Mouse (Mus musculus) liver, postnatal 0 days (tissue): ENCODE data around the gene Gm20388. TPM values are rescaled to one million over a fixed set of nuclear protein-coding genes. Genes with fewer than 3 reads are reported as not detected.

Experiments
- ATAC-seq: fragments of 200-750 bp; cut with Nextera tagmentation; 2 replicates; pipeline ENCODE4 v1.8.0; 2017; ENCODE audit warnings: mild to moderate bottlenecking, moderate library complexity
- DNase-seq: peaks from one replicate; pipeline ENCODE4 v3.0.0-alpha.2; 2016
- H3K27ac ChIP-seq: fragments of 300-500 bp; sonication (generic); 2 replicates; pipeline ENCODE4 v1.5.1; 2014; ENCODE audit warnings: antibody characterized with exemption, moderate library complexity, mild to moderate bottlenecking, low read depth
- H3K27me3 ChIP-seq: fragments of 300-500 bp; sonication (generic); 2 replicates; pipeline ENCODE4 v1.6.1; 2014; ENCODE audit warnings: low read length, control low read depth, mixed read lengths; ENCODE audit not compliant: insufficient read depth
- H3K36me3 ChIP-seq: fragments of 300-500 bp; sonication (generic); replicated peaks from 2 replicates; pipeline ENCODE4 v1.6.1; 2014; ENCODE audit warnings: mild to moderate bottlenecking, control low read depth, low read length, moderate library complexity, mixed read lengths; ENCODE audit not compliant: insufficient read depth
- H3K4me1 ChIP-seq: fragments of 300-500 bp; sonication (generic); 2 replicates; pipeline ENCODE4 v1.6.1; 2014; ENCODE audit warnings: antibody characterized with exemption, mild to moderate bottlenecking, control low read depth; ENCODE audit not compliant: insufficient read depth
- H3K4me2 ChIP-seq: fragments of 300-500 bp; sonication (generic); 2 replicates; pipeline ENCODE4 v1.6.1; 2014; ENCODE audit warnings: low read depth, mild to moderate bottlenecking, low read length, moderate library complexity, mixed read lengths
- H3K4me3 ChIP-seq: fragments of 300-500 bp; sonication (generic); 2 replicates; pipeline ENCODE4 v1.5.1; 2014; ENCODE audit warnings: low read depth, low read length
- H3K9ac ChIP-seq: fragments of 300-500 bp; sonication (generic); replicated peaks from 2 replicates; pipeline ENCODE4 v1.6.1; 2014; ENCODE audit warnings: mild to moderate bottlenecking, moderate library complexity
- H3K9me3 ChIP-seq: fragments of 300-500 bp; sonication (generic); 2 replicates; pipeline ENCODE4 v1.6.1; 2016; ENCODE audit warnings: mild to moderate bottlenecking, control low read depth, low read length, mixed read lengths
- CTCF ChIP-seq: sonication (generic); IDR thresholded peaks from 2 replicates; pipeline ENCODE4 v1.5.1; 2016; ENCODE audit warnings: antibody characterized with exemption, low read depth
- EP300 ChIP-seq: IDR thresholded peaks from 2 replicates; pipeline ENCODE4 v1.6.1; 2016; ENCODE audit warnings: antibody characterized with exemption, low read depth, mild to moderate bottlenecking
- WGBS: fragments of 180-500 bp; shearing (Covaris S2); extraction: QIAGEN DNeasy Blood & Tissue Kit; methylation state at CpG from one replicate; pipeline ENCODE4 v1.1.7; 2014; ENCODE audit not compliant: insufficient replicate concordance; 5-methylcytosine and 5-hydroxymethylcytosine counted together
- polyA plus RNA-seq: library from polyadenylated mRNA; unstranded; fragments of >200 nt; fragmentation: Nextera tagmentation; extraction: Ambion mirVana; gene quantifications from 2 replicates; pipeline ENCODE4 v1.2.1, GENCODE M21; 2015

Gm20388 gene
- polyA plus RNA-seq, 1 experiment from 2014 or later = not detected

GRCm38 (mm10) chr8:121013318-121013717 is 1102.7 kb downstream of the Gm20388 start:
- ATAC-seq (no peak), DNase-seq (no peak)
- Histone ChIP-seq H3K4me2 (no peak overlapping the region), H3K27ac (no peak overlapping the region), H3K4me3 (no peak overlapping the region), H3K27me3 (0 out of 2 replicates have a peak, but pooled peaks cover 3% of the 10 kb centered on the region), H3K4me1 (no peaks in the 10 kb centered on the region), H3K9ac (no peak overlapping the region), H3K9me3 (no peaks in the 10 kb centered on the region), H3K36me3 (no peaks in the 10 kb centered on the region)
- 69% methylated on average over 6 of the region's 6 CpGs for WGBS
- TF ChIP-seq EP300 (no peak), CTCF (no peak)

GRCm38 (mm10) chr8:121016621-121017020 is 1106.0 kb downstream of the Gm20388 start:
- H3K9me3 ChIP-seq = no peaks in the 10 kb centered on the region
- ATAC-seq = no peak
- H3K9ac ChIP-seq = no peak overlapping the region
- DNase-seq = no peak
- no peak overlapping the region for H3K27ac ChIP-seq
- no peaks in the 10 kb centered on the region for H3K4me1 ChIP-seq
- H3K36me3 ChIP-seq = no peaks in the 10 kb centered on the region
- 0 out of 2 replicates have a peak, but pooled peaks cover 6% of the 10 kb centered on the region for H3K27me3 ChIP-seq
- 74% methylated on average over 17 of the region's 17 CpGs for WGBS
- TF ChIP-seq EP300 = no peak
- no peak for TF ChIP-seq CTCF
- no peak overlapping the region for H3K4me3 ChIP-seq
- H3K4me2 ChIP-seq = no peak overlapping the region

- Histone ChIP-seq H3K4me3 (no peak overlapping the region), H3K9ac (no peak overlapping the region), H3K4me1 (no peaks in the 10 kb centered on the region), H3K9me3 (no peaks in the 10 kb centered on the region), H3K36me3 (no peaks in the 10 kb centered on the region), H3K27ac (no peak overlapping the region), H3K4me2 (no peak overlapping the region), H3K27me3 (peaks cover 14% of the 10 kb centered on the region; the same call in 1 of the 2 replicates)
- no peak for ATAC-seq
- no peak for TF ChIP-seq EP300
- TF ChIP-seq CTCF = no peak
- no peak for DNase-seq
- WGBS = 58% methylated on average over 10 of the region's 10 CpGs
Observed at GRCm38 (mm10) chr8:121018236-121018635, 1107.6 kb downstream of the Gm20388 start.

- no peaks in the 10 kb centered on the region for H3K36me3 ChIP-seq
- H3K4me2 ChIP-seq = no peak overlapping the region
- peaks cover 15% of the 10 kb centered on the region; the same call in 1 of the 2 replicates for H3K27me3 ChIP-seq
- DNase-seq (no peak), ATAC-seq (no peak)
- H3K9ac ChIP-seq = no peak overlapping the region
- no peak overlapping the region for H3K4me3 ChIP-seq
- WGBS = 31% methylated on average over 12 of the region's 12 CpGs
- TF ChIP-seq CTCF (no peak), EP300 (no peak)
- H3K27ac ChIP-seq = no peak overlapping the region
- H3K9me3 ChIP-seq = no peaks in the 10 kb centered on the region
- no peaks in the 10 kb centered on the region for H3K4me1 ChIP-seq
Observed at GRCm38 (mm10) chr8:121021488-121021887, 1110.8 kb downstream of the Gm20388 start.

DNA sequence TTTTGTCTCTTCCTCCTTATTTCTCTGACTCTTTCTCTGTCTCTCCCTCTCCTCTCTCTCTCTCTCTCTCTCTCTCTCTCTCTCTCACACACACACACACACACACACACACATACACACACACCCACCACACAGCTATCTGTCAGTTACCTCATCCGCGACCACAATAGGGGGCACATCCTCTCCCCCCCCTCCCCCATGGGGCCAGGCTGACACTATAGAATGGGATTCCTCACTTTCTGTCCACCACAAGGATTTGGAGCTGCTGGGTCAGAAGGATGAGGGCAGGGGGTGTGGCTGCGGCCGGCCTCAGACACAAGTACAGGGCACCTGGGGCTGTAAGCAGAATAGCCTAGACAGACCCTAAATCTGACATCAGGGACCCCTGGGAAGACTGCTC is 1112.4 kb downstream of the Gm20388 start:
- ATAC-seq (no peak), DNase-seq (no peak)
- Histone ChIP-seq H3K4me2 (no peak overlapping the region), H3K27ac (no peak overlapping the region), H3K4me3 (no peak overlapping the region), H3K9ac (no peak overlapping the region), H3K9me3 (no peaks in the 10 kb centered on the region), H3K4me1 (no peaks in the 10 kb centered on the region), H3K36me3 (no peaks in the 10 kb centered on the region), H3K27me3 (peaks cover 13% of the 10 kb centered on the region; the same call in 1 of the 2 replicates)
- 63% methylated on average over 4 of the region's 4 CpGs for WGBS
- TF ChIP-seq EP300 (no peak), CTCF (no peak)

DNA sequence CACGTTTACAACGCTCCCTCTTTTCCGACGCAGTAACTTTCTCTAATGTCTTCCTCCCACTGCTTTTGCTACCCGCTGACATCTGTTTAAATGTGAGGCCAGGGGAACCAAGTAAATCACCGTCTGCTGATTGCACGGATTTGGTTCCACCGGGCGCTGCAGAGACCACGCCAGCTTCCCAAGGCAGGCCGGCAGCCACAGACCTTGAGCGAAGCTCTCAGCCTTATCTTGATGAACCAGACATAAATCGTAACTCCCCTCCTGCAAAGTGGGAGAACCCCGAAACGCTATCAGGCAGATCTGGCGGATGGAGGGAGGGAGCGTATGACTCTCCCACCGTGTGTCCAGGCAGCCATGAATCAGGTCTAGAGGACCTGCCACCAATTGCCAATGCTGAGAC is 1113.1 kb downstream of the Gm20388 start:
- H3K9me3 ChIP-seq = no peaks in the 10 kb centered on the region
- H3K36me3 ChIP-seq = no peaks in the 10 kb centered on the region
- WGBS = 23% methylated on average over 18 of the region's 18 CpGs
- no peak overlapping the region for H3K27ac ChIP-seq
- no peak overlapping the region for H3K4me2 ChIP-seq
- no peak for TF ChIP-seq EP300
- TF ChIP-seq CTCF = no peak
- peaks cover 13% of the 10 kb centered on the region; the same call in 1 of the 2 replicates for H3K27me3 ChIP-seq
- no peak for ATAC-seq
- H3K4me3 ChIP-seq = no peak overlapping the region
- H3K9ac ChIP-seq = no peak overlapping the region
- H3K4me1 ChIP-seq = no peaks in the 10 kb centered on the region
- DNase-seq = no peak

- Histone ChIP-seq H3K4me1 (no peaks in the 10 kb centered on the region), H3K27ac (no peak overlapping the region), H3K4me2 (no peak overlapping the region), H3K9ac (no peak overlapping the region), H3K4me3 (no peak overlapping the region), H3K27me3 (peaks cover 13% of the 10 kb centered on the region; the same call in 1 of the 2 replicates), H3K36me3 (no peaks in the 10 kb centered on the region), H3K9me3 (no peaks in the 10 kb centered on the region)
- WGBS = 52% methylated on average over 5 of the region's 5 CpGs
- TF ChIP-seq EP300 (no peak), CTCF (no peak)
- ATAC-seq (no peak), DNase-seq (no peak)
Observed at GRCm38 (mm10) chr8:121025486-121025885, 1114.8 kb downstream of the Gm20388 start.
